ENCODE assay signal across 15 mouse cellular contexts in the genomic region with DNA sequence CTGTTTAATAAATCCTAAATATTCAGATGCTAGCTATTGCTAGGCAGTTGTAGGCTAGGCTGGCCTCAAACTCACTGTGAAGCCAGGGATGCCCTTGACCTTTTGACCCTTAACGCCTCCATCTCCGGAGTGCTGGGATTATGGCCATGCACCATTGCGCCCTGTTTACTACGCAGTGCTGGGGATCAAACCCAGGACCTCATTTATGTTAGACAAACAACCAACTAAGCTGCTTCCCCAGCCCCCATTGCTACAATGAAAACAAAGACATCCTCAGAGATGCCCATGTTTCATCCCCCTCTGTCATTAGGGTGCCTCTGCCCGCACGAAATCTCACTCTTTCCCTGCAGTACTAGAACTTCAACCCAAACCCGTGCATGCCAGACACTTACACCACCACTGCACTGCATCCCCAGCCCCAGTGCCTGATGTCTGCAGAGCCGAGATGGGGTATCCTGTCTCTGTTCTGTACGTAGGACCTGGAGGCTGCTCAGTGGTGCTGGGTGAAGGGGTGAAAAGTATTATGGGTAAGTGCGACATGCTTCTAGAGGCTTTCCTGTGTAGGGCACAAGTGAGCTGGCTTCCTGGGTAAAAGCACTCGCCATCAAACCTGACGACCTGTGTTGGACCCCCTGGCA. TPM values are rescaled to one million over a fixed set of nuclear protein-coding genes. Genes with fewer than 3 reads are reported as not detected.
A peak's percentile ranks its signal among the peaks of the same experiment; 100 is the strongest.
DNase-seq lines count a peak whose midpoint lies in the region; ATAC-seq and TF ChIP-seq lines count a peak whose summit lies in the region.
"Had no signal": no experiment of that assay in that cellular context is flagged by ENCODE, and none has a peak within 500 bp of the region (broad histone marks: within the 10 kb centered on the region; RNA-seq: fewer than 3 reads in every experiment).

No protein-coding gene starts in this region.

- no peak for TF ChIP-seq EP300 in stomach, postnatal 0 days (optimal IDR thresholded peaks at IDR 0.05)

- no peaks in the 10 kb centered on the region for H3K36me3 ChIP-seq in hindbrain, embryonic 11.5 days (ENCODE audit: control insufficient read depth, insufficient read depth, low read length)
- H3K36me3 ChIP-seq in hindbrain, embryonic 13.5 days, result no peaks in the 10 kb centered on the region
- no peaks in the 10 kb centered on the region for H3K36me3 ChIP-seq in lung, embryonic 14.5 days (ENCODE audit: insufficient read depth)
- no peaks in the 10 kb centered on the region for H3K36me3 ChIP-seq in stomach, embryonic 16.5 days (ENCODE audit: control insufficient read depth, insufficient read depth, low read length)
- no peaks in the 10 kb centered on the region for H3K36me3 ChIP-seq in stomach, postnatal 0 days (ENCODE audit: control insufficient read depth, insufficient read depth, low read length)
- H3K36me3 ChIP-seq: heart, embryonic 13.5 days had no signal

- peak; percentile 8; the same call in 1 of the 2 replicates for ATAC-seq in hindbrain, embryonic 11.5 days (ENCODE audit: low FRiP score)
- no peak for ATAC-seq in hindbrain, embryonic 13.5 days (ENCODE audit: low FRiP score)
- ATAC-seq in lung, embryonic 14.5 days (ENCODE audit: insufficient read depth), result peak; percentile 11; the same call in 1 of the 2 replicates
- ATAC-seq in stomach, embryonic 16.5 days (ENCODE audit: insufficient read depth, low FRiP score), result 0 out of 2 replicates have a peak, but pooled peaks have one; percentile 21
- no peak for ATAC-seq in stomach, postnatal 0 days (ENCODE audit: low FRiP score, low TSS enrichment)

- H3K27ac ChIP-seq in hindbrain, embryonic 11.5 days (ENCODE audit: low read depth, low read length), result no peak overlapping the region
- H3K27ac ChIP-seq in hindbrain, embryonic 13.5 days, result no peak overlapping the region
- H3K27ac ChIP-seq in lung, embryonic 14.5 days (ENCODE audit: low read depth), result no peak overlapping the region
- H3K27ac ChIP-seq in stomach, embryonic 16.5 days (ENCODE audit: low read length), result no peak overlapping the region
- no peak overlapping the region for H3K27ac ChIP-seq in stomach, postnatal 0 days (replicated peaks)

- WGBS in hindbrain, embryonic 11.5 days, result 87% methylated on average over 12 of the region's 12 CpGs
- 80% methylated on average over 12 of the region's 12 CpGs for WGBS in hindbrain, embryonic 13.5 days
- WGBS in lung, embryonic 14.5 days, result 77% methylated on average over 12 of the region's 12 CpGs
- WGBS in stomach, embryonic 16.5 days, result 78% methylated on average over 12 of the region's 12 CpGs
- 79% methylated on average over 12 of the region's 12 CpGs for WGBS in stomach, postnatal 0 days

- no peak overlapping the region for H3K4me2 ChIP-seq in hindbrain, embryonic 11.5 days (replicated peaks; ENCODE audit: low read depth, low read length)
- H3K4me2 ChIP-seq in hindbrain, embryonic 13.5 days, result no peak overlapping the region
- H3K4me2 ChIP-seq in lung, embryonic 14.5 days, result no peak overlapping the region
- H3K4me2 ChIP-seq in stomach, embryonic 16.5 days (ENCODE audit: low read depth, low read length), result no peak overlapping the region
- H3K4me2 ChIP-seq in stomach, postnatal 0 days (replicated peaks; ENCODE audit: low read depth), result no peak overlapping the region

- no peaks in the 10 kb centered on the region for H3K9me3 ChIP-seq in hindbrain, embryonic 11.5 days (ENCODE audit: control insufficient read depth, low read length)
- H3K9me3 ChIP-seq in hindbrain, embryonic 13.5 days, result no peaks in the 10 kb centered on the region
- no peaks in the 10 kb centered on the region for H3K9me3 ChIP-seq in lung, embryonic 14.5 days (ENCODE audit: low read depth, low read length)
- no peaks in the 10 kb centered on the region for H3K9me3 ChIP-seq in stomach, embryonic 16.5 days (replicated peaks; ENCODE audit: control insufficient read depth, low read length)
- H3K9me3 ChIP-seq in stomach, postnatal 0 days (ENCODE audit: control insufficient read depth, low read length), result no peaks in the 10 kb centered on the region
- H3K9me3 ChIP-seq: heart, embryonic 13.5 days had no signal

- H3K27me3 ChIP-seq in hindbrain, embryonic 11.5 days (ENCODE audit: control insufficient read depth, insufficient read depth, low read length), result no peaks in the 10 kb centered on the region
- H3K27me3 ChIP-seq in hindbrain, embryonic 13.5 days, result peaks cover 30% of the 10 kb centered on the region
- H3K27me3 ChIP-seq in lung, embryonic 14.5 days (ENCODE audit: insufficient read depth, low read length), result no peaks in the 10 kb centered on the region
- H3K27me3 ChIP-seq in stomach, embryonic 16.5 days (ENCODE audit: control insufficient read depth, insufficient read depth, low read length), result no peaks in the 10 kb centered on the region
- H3K27me3 ChIP-seq in stomach, postnatal 0 days (ENCODE audit: control insufficient read depth, insufficient read depth, low read length), result no peaks in the 10 kb centered on the region
- H3K27me3 ChIP-seq: heart, embryonic 13.5 days had no signal

- H3K4me3 ChIP-seq in hindbrain, embryonic 11.5 days (ENCODE audit: low read depth, low read length), result no peak overlapping the region
- no peak overlapping the region for H3K4me3 ChIP-seq in hindbrain, embryonic 13.5 days
- no peak overlapping the region for H3K4me3 ChIP-seq in lung, embryonic 14.5 days (ENCODE audit: low read depth, low read length)
- no peak overlapping the region for H3K4me3 ChIP-seq in stomach, embryonic 16.5 days (replicated peaks; ENCODE audit: low read length)
- H3K4me3 ChIP-seq in stomach, postnatal 0 days (ENCODE audit: low read depth, low read length), result no peak overlapping the region
- H3K4me3 ChIP-seq: erythroblast, embryonic 14.5 days; heart, embryonic 13.5 days; myocyte had no signal

- TF ChIP-seq CTCF in lung, embryonic 14.5 days (IDR thresholded peaks at IDR 0.05; ENCODE audit: low read depth), result no peak
- no peak for TF ChIP-seq CTCF in stomach, postnatal 0 days (IDR thresholded peaks at IDR 0.05; ENCODE audit: low read depth)

- DNase-seq in hindbrain, embryonic 11.5 days (ENCODE audit: low spot score), result no peak
- DNase-seq in lung, embryonic 14.5 days, result no peak
- no peak for DNase-seq in lung, postnatal 10 days
- no peak for DNase-seq in stomach, postnatal 0 days (ENCODE audit: low spot score)
- DNase-seq in spleen, adult 18-20 months, result no peak

- no peaks in the 10 kb centered on the region; the same call in 1 of the 2 replicates for H3K4me1 ChIP-seq in hindbrain, embryonic 11.5 days (replicated peaks; ENCODE audit: control insufficient read depth, insufficient read depth, low read length)
- H3K4me1 ChIP-seq in hindbrain, embryonic 13.5 days (replicated peaks), result no peaks in the 10 kb centered on the region
- H3K4me1 ChIP-seq in lung, embryonic 14.5 days (ENCODE audit: insufficient read depth), result no peaks in the 10 kb centered on the region
- H3K4me1 ChIP-seq in stomach, embryonic 16.5 days (ENCODE audit: control insufficient read depth, insufficient read depth, low read length), result 0 out of 2 replicates have a peak, but pooled peaks cover 4% of the 10 kb centered on the region
- H3K4me1 ChIP-seq in stomach, postnatal 0 days (replicated peaks; ENCODE audit: control insufficient read depth, insufficient read depth), result no peaks in the 10 kb centered on the region

- H3K9ac ChIP-seq in hindbrain, embryonic 11.5 days (ENCODE audit: low read depth, low read length), result no peak overlapping the region
- H3K9ac ChIP-seq in hindbrain, embryonic 13.5 days, result no peak overlapping the region
- no peak overlapping the region for H3K9ac ChIP-seq in lung, embryonic 14.5 days
- H3K9ac ChIP-seq in stomach, embryonic 16.5 days (ENCODE audit: low read length), result no peak overlapping the region
- H3K9ac ChIP-seq in stomach, postnatal 0 days (ENCODE audit: low read length), result no peak overlapping the region

RNA-seq across cellular contexts. Expression of a gene that starts 26.4 kb away (rescaled TPM):
- polyA plus RNA-seq in hindbrain, embryonic 11.5 days (2014; fragmentation: Nextera tagmentation; extraction: Ambion mirVana), result 9.2 and 9.6 TPM in 2 replicates
- 3.2 and 4.2 TPM in 2 replicates for polyA plus RNA-seq in hindbrain, embryonic 13.5 days (2015; fragmentation: Nextera tagmentation; extraction: Ambion mirVana)
- polyA plus RNA-seq in lung, embryonic 14.5 days (2014; fragmentation: Nextera tagmentation; extraction: Ambion mirVana), result 18.7 and 19.3 TPM in 2 replicates
- 8.6 and 9.2 TPM in 2 replicates for polyA plus RNA-seq in stomach, embryonic 16.5 days (2015; fragmentation: Nextera tagmentation; extraction: Ambion mirVana)
- polyA plus RNA-seq in stomach, postnatal 0 days (2015; fragmentation: Nextera tagmentation; extraction: Ambion mirVana), result 5.5 and 6.0 TPM in 2 replicates
- polyA plus RNA-seq: erythroblast, embryonic 14.5 days had no signal

RNA-seq across cellular contexts. Expression of a gene that starts 42.6 kb away (rescaled TPM):
- not detected in 2 replicates for polyA plus RNA-seq in hindbrain, embryonic 11.5 days (2014; fragmentation: Nextera tagmentation; extraction: Ambion mirVana)
- 0.40 TPM in 1 of 2 replicates, not detected in the other for polyA plus RNA-seq in hindbrain, embryonic 13.5 days (2015; fragmentation: Nextera tagmentation; extraction: Ambion mirVana)
- 30.4 and 33.5 TPM in 2 replicates for polyA plus RNA-seq in lung, embryonic 14.5 days (2014; fragmentation: Nextera tagmentation; extraction: Ambion mirVana)
- polyA plus RNA-seq in stomach, embryonic 16.5 days (2015; fragmentation: Nextera tagmentation; extraction: Ambion mirVana), result not detected in 2 replicates
- polyA plus RNA-seq in stomach, postnatal 0 days (2015; fragmentation: Nextera tagmentation; extraction: Ambion mirVana), result not detected in 2 replicates
- polyA plus RNA-seq: cerebellum, adult 2 months; embryonic facial prominence, embryonic 11.5 days; erythroblast, embryonic 14.5 days; limb, embryonic 14.5 days; myocyte; stomach, embryonic 14.5 days; thymus, postnatal 0 days had no signal

Comparison
In these comparisons a context has a peak if more than half of its experiments do, and no peak if none do; other contexts are left out.
1. ATAC-seq: peak in hindbrain, embryonic 11.5 days (single experiment), lung, embryonic 14.5 days (single experiment) and stomach, embryonic 16.5 days (single experiment); none in hindbrain, embryonic 13.5 days (single experiment) and stomach, postnatal 0 days (single experiment).
2. RNA of a gene that starts 42.6 kb away (polyA plus RNA-seq): 30.4 to 33.5 TPM in lung, embryonic 14.5 days; 0.40 TPM in hindbrain, embryonic 13.5 days, not detected in stomach, embryonic 16.5 days, not detected in hindbrain, embryonic 11.5 days and not detected in stomach, postnatal 0 days; every median in the first group is over 10 times any median in the second.